Mouse (Mus musculus): ENCODE data around the gene Pga5.

GRCm38 (mm10) chr19:10685727-10686126, 7.9 kb upstream of the Pga5 start:
- TF ChIP-seq POLR2A (IDR thresholded peaks at IDR 0.05; ENCODE audit: borderline replicate concordance, extremely low read depth, insufficient read depth, insufficient read length, poor library complexity, severe bottlenecking) (no peak), CTCF (IDR thresholded peaks at IDR 0.05; ENCODE audit: borderline replicate concordance, extremely low read depth, insufficient read depth, insufficient read length) (no peak)

All from brain, embryonic 14.5 days (tissue).